26 mouse cellular contexts compared by ENCODE assay signal in the genomic region with DNA sequence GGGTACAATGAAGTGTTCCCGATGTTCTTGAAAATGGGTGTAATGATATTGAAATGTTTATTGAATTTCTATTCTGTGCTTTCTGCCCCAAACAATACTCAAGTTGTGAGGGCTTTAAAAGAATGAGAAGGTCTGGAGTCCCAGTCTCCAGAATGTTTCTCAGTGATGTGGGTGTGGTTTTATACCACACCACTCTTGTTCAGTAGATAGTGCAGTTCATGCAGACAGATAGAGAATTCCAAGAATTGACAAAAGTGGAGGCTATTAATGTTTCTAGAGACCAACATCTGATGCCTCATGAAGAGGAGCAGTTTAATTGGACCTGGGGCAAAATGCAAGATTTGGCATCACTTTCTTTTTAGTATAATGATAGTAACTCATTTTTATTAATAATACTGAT.
DNase-seq lines count a peak whose midpoint lies in the region; ATAC-seq and TF ChIP-seq lines count a peak whose summit lies in the region.
"Had no signal": no experiment of that assay in that cellular context is flagged by ENCODE, and none has a peak within 500 bp of the region (broad histone marks: within the 10 kb centered on the region; RNA-seq: fewer than 3 reads in every experiment).

No protein-coding gene starts in this region.

- no peak overlapping the region for H3K4me2 ChIP-seq in liver, embryonic 12.5 days
- no peak overlapping the region for H3K4me2 ChIP-seq in liver, embryonic 14.5 days (ENCODE audit: low read depth)
- H3K4me2 ChIP-seq in hindbrain, embryonic 12.5 days (replicated peaks): no peak overlapping the region
- H3K4me2 ChIP-seq: embryonic facial prominence, embryonic 13.5 days; embryonic facial prominence, embryonic 15.5 days; forebrain, embryonic 12.5 days had no signal

- intact Hi-C loops in left cerebral cortex, adult 2 months (cut with DNase I): loop anchor here (2.0 kb wide), 1 partner anchor 70 kb away; no protein-coding TSS in a partner anchor

- H3K36me3 ChIP-seq in liver, embryonic 12.5 days: no peaks in the 10 kb centered on the region
- no peaks in the 10 kb centered on the region for H3K36me3 ChIP-seq in liver, embryonic 14.5 days (replicated peaks; ENCODE audit: control insufficient read depth, insufficient read depth, low read depth)
- H3K36me3 ChIP-seq in hindbrain, embryonic 12.5 days: no peaks in the 10 kb centered on the region
- H3K36me3 ChIP-seq: embryonic facial prominence, embryonic 13.5 days; embryonic facial prominence, embryonic 15.5 days; forebrain, embryonic 10.5 days; forebrain, embryonic 12.5 days had no signal

- no peak overlapping the region for H3K4me3 ChIP-seq in left cerebral cortex, adult 2 months
- no peak overlapping the region for H3K4me3 ChIP-seq in liver, embryonic 12.5 days
- H3K4me3 ChIP-seq in liver, embryonic 14.5 days (ENCODE audit: insufficient read depth in 1 of 2, low read depth in 2 of 2, low read length in 2 of 2): no peak overlapping the region
- H3K4me3 ChIP-seq in hindbrain, embryonic 12.5 days: no peak overlapping the region
- H3K4me3 ChIP-seq: embryonic facial prominence, embryonic 13.5 days; embryonic facial prominence, embryonic 15.5 days; erythroblast, embryonic 14.5 days; forebrain, embryonic 10.5 days; forebrain, embryonic 12.5 days had no signal

- TF ChIP-seq CTCF in left cerebral cortex, adult 2 months (IDR thresholded peaks at IDR 0.05): no peak
- TF ChIP-seq CTCF in liver, embryonic 14.5 days (IDR thresholded peaks at IDR 0.05; ENCODE audit: low read depth): no peak

- H3K4me1 ChIP-seq in liver, embryonic 12.5 days: no peaks in the 10 kb centered on the region
- no peaks in the 10 kb centered on the region for H3K4me1 ChIP-seq in liver, embryonic 14.5 days (replicated peaks; ENCODE audit: control insufficient read depth in 2 of 2, insufficient read depth in 2 of 2, low read length in 1 of 2)
- no peaks in the 10 kb centered on the region for H3K4me1 ChIP-seq in hindbrain, embryonic 12.5 days
- H3K4me1 ChIP-seq: embryonic facial prominence, embryonic 15.5 days; forebrain, embryonic 12.5 days had no signal

- 80% methylated on average over 1 of the region's 1 CpGs for WGBS in liver, embryonic 12.5 days (ENCODE audit: insufficient replicate concordance)
- 82% methylated on average over 1 of the region's 1 CpGs for WGBS in liver, embryonic 14.5 days (ENCODE audit: insufficient replicate concordance)
- WGBS in hindbrain, embryonic 12.5 days: 100% methylated on average over 1 of the region's 1 CpGs

- H3K27ac ChIP-seq in left cerebral cortex, adult 2 months: peak overlapping the region; percentile 25; the same call in 1 of the 2 replicates
- no peak overlapping the region for H3K27ac ChIP-seq in liver, embryonic 12.5 days
- H3K27ac ChIP-seq in liver, embryonic 14.5 days: no peak overlapping the region
- no peak overlapping the region for H3K27ac ChIP-seq in hindbrain, embryonic 12.5 days
- H3K27ac ChIP-seq: embryonic facial prominence, embryonic 13.5 days; embryonic facial prominence, embryonic 15.5 days; forebrain, embryonic 10.5 days; forebrain, embryonic 12.5 days had no signal

- DNase-seq in left cerebral cortex, adult 2 months (ENCODE audit: extremely low spot score in 1 of 2, low spot score in 2 of 2): no peak
- DNase-seq in left cerebral cortex, adult 18-20 months (ENCODE audit: low spot score in 2 of 2): no peak
- no peak for DNase-seq in liver
- peak in 1 of 3 experiments; percentile 18 for DNase-seq in liver, embryonic 14.5 days (ENCODE audit: low read depth in 3 of 3, low spot score in 3 of 3)
- DNase-seq: adrenal gland, adult 2 months; adrenal gland, postnatal 10 days; adrenal gland, postnatal 25 days; B cell, adult 2 months; cerebellum, adult 11 months; cerebellum, adult 18-20 months; cerebellum, adult 8-10 months; cerebellum, adult 9-11 months; cerebellum, postnatal 14 days; cerebellum, postnatal 36 days; embryo, embryonic 11 days had no signal

- H3K9me3 ChIP-seq in liver, embryonic 12.5 days (replicated peaks): no peaks in the 10 kb centered on the region
- H3K9me3 ChIP-seq in liver, embryonic 14.5 days (ENCODE audit: control insufficient read depth, low read length): no peaks in the 10 kb centered on the region
- no peaks in the 10 kb centered on the region for H3K9me3 ChIP-seq in hindbrain, embryonic 12.5 days (replicated peaks)
- H3K9me3 ChIP-seq: embryonic facial prominence, embryonic 13.5 days; embryonic facial prominence, embryonic 15.5 days; forebrain, embryonic 10.5 days; forebrain, embryonic 12.5 days had no signal

- no peaks in the 10 kb centered on the region for H3K27me3 ChIP-seq in liver, embryonic 12.5 days (replicated peaks)
- H3K27me3 ChIP-seq in liver, embryonic 14.5 days (ENCODE audit: control insufficient read depth, insufficient read depth, low read length): no peaks in the 10 kb centered on the region
- H3K27me3 ChIP-seq in hindbrain, embryonic 12.5 days: no peaks in the 10 kb centered on the region
- H3K27me3 ChIP-seq: CH12.LX; embryonic facial prominence, embryonic 13.5 days; embryonic facial prominence, embryonic 15.5 days; forebrain, embryonic 12.5 days had no signal

- ATAC-seq in liver, embryonic 12.5 days: peak; percentile 85
- ATAC-seq in liver, embryonic 14.5 days (ENCODE audit: insufficient read depth): peak; percentile 71; the same call in 1 of the 2 replicates
- ATAC-seq in hindbrain, embryonic 12.5 days (ENCODE audit: low FRiP score): no peak
- ATAC-seq: CD4-positive, CD25-positive, alpha-beta regulatory T cell, adult 4 months; forebrain, embryonic 14.5 days; forebrain, embryonic 16.5 days had no signal

- TF ChIP-seq EP300 in liver, embryonic 14.5 days (IDR thresholded peaks at IDR 0.05; ENCODE audit: low read depth): no peak

- H3K9ac ChIP-seq in liver, embryonic 12.5 days: no peak overlapping the region
- H3K9ac ChIP-seq in liver, embryonic 14.5 days (replicated peaks): no peak overlapping the region
- no peak overlapping the region for H3K9ac ChIP-seq in hindbrain, embryonic 12.5 days
- H3K9ac ChIP-seq: embryonic facial prominence, embryonic 13.5 days; embryonic facial prominence, embryonic 15.5 days; forebrain, embryonic 12.5 days had no signal
